Mouse (Mus musculus) embryonic facial prominence, embryonic 14.5 days (tissue): ENCODE measurements around the gene Gm973. TPM values are rescaled to one million over a fixed set of nuclear protein-coding genes. Genes with fewer than 3 reads are reported as not detected.
A peak's percentile ranks its signal among the peaks of the same experiment; 100 is the strongest.

Experiments
- ATAC-seq: fragments of 200-750 bp; cut with Nextera tagmentation; 2 replicates; pipeline ENCODE4 v1.8.0; 2017; ENCODE audit warnings: low read depth, moderate number of reproducible peaks, moderate TSS enrichment
- DNase-seq: peaks from one replicate; pipeline ENCODE4 v3.0.0-alpha.2; 2015; ENCODE audit warnings: low spot score
- H3K27ac ChIP-seq: fragments of 300-500 bp; sonication (generic); replicated peaks from 2 replicates; pipeline ENCODE4 v1.5.1; 2014; ENCODE audit warnings: low read depth, mild to moderate bottlenecking, low read length, moderate library complexity
- H3K27me3 ChIP-seq: fragments of 300-500 bp; sonication (generic); replicated peaks from 2 replicates; pipeline ENCODE4 v1.6.1; 2014; ENCODE audit warnings: low read length; ENCODE audit not compliant: control insufficient read depth, insufficient read depth
- H3K36me3 ChIP-seq: fragments of 300-500 bp; sonication (generic); 2 replicates; pipeline ENCODE4 v1.6.1; 2014; ENCODE audit warnings: low read length, mixed read lengths; ENCODE audit not compliant: control insufficient read depth, insufficient read depth
- H3K4me1 ChIP-seq: fragments of 300-500 bp; sonication (generic); 2 replicates; pipeline ENCODE4 v1.6.1; 2014; ENCODE audit warnings: antibody characterized with exemption, low read length; ENCODE audit not compliant: control insufficient read depth, insufficient read depth
- H3K4me2 ChIP-seq: fragments of 300-500 bp; sonication (generic); 2 replicates; pipeline ENCODE4 v1.6.1; 2014; ENCODE audit warnings: low read depth, mild to moderate bottlenecking, low read length, moderate library complexity, mixed read lengths
- H3K4me3 ChIP-seq: fragments of 300-500 bp; sonication (generic); 2 replicates; pipeline ENCODE4 v1.5.1; 2014; ENCODE audit warnings: low read depth, mild to moderate bottlenecking, low read length
- H3K9ac ChIP-seq: fragments of 300-500 bp; sonication (generic); 2 replicates; pipeline ENCODE4 v1.6.1; 2014; ENCODE audit warnings: low read depth, mild to moderate bottlenecking, low read length, moderate library complexity, mixed read lengths
- H3K9me3 ChIP-seq: fragments of 300-500 bp; sonication (generic); 2 replicates; pipeline ENCODE4 v1.6.1; 2016; ENCODE audit warnings: low read length; ENCODE audit not compliant: control insufficient read depth
- WGBS: fragments of 180-500 bp; shearing (Covaris S2); extraction: QIAGEN DNeasy Blood & Tissue Kit; methylation state at CpG from one replicate; pipeline ENCODE4 v1.1.7; 2014; 5-methylcytosine and 5-hydroxymethylcytosine counted together
- polyA plus RNA-seq: library from polyadenylated mRNA; unstranded; fragments of >200 nt; fragmentation: Nextera tagmentation; extraction: Ambion mirVana; gene quantifications from 2 replicates; pipeline ENCODE4 v1.2.1, GENCODE M21; 2014

Gm973 gene
- polyA plus RNA-seq, 1 experiment from 2014 or later, result 5.9 TPM

DNA sequence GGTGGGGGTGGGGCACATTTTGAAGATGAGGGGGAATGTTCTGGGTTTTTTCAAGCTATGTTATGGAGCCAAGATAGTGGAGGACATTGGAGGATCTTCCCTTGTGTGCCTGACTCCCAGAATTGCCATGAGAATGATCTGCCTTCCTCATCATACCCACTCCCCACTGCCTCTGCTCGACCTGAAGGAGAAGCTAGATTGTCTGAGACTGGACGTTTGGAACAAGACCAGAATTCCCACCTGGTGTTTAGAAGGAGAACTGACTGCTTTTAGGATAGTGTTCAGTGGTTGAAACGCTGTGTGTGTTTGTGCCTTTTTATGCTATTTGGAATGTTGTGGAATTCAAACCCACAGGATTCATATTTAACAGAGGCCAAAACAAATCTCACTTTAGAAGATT is 8.7 kb downstream of the Gm973 start:
- Histone ChIP-seq H3K9me3 (no peaks in the 10 kb centered on the region), H3K36me3 (no peaks in the 10 kb centered on the region), H3K4me3 (no peak overlapping the region), H3K27ac (peak overlapping the region; percentile 39; the same call in 1 of the 2 replicates), H3K4me2 (no peak overlapping the region), H3K27me3 (no peaks in the 10 kb centered on the region), H3K9ac (no peak overlapping the region), H3K4me1 (peaks cover 14% of the 10 kb centered on the region)
- ATAC-seq, result no peak
- 43% methylated on average over 3 of the region's 3 CpGs for WGBS
- DNase-seq, result no peak

GRCm38 (mm10) chr1:59527219-59527618 is 11.2 kb downstream of the Gm973 start:
- Histone ChIP-seq H3K36me3 (no peaks in the 10 kb centered on the region), H3K4me3 (no peak overlapping the region), H3K27ac (no peak overlapping the region), H3K9me3 (no peaks in the 10 kb centered on the region), H3K9ac (no peak overlapping the region), H3K4me2 (no peak overlapping the region), H3K27me3 (no peaks in the 10 kb centered on the region), H3K4me1 (no peaks in the 10 kb centered on the region)
- WGBS, result 71% methylated on average over 6 of the region's 6 CpGs
- DNase-seq (no peak), ATAC-seq (peak; percentile 33; the same call in 1 of the 2 replicates)

DNA sequence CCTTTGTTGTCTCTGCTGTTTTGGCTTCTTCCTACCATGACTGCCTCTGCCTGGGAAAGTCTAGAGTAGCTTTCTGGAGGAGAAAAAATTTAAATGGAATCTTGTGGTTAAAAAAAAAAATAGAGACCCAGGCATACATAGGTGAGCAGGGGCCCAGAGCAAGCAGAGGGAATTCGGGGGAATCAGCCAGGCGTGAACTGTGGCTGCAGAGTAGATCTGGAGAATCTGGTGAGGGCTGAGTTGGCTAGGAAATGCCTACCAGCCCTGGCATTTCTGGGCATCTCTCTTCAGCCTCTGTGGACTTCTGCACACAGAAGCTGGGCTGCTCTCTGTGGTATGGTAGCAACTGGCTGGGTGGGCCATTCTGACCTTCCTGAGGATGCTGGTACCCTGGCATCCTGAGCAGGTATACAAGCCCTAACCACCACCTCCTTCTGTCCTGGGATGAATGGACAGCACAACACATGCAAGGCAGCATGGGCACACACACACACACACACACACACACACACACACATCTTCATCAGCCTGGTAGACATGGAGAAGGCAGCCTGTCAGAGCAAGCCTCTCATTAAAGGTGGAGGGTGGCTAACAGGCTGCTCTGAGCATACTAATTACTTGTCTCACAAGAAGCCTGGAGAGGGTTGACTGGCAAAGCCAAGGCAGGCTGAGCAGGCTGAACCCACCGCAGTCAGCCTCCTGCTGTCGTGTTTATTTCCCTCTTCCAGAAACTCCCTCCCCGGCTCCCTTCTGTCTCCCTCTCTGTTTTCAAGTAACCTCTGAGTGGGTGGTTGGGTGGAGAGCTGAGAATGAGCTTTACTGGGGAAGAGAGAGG is 19.1 kb downstream of the Gm973 start:
- Histone ChIP-seq H3K4me3 (no peak overlapping the region), H3K9ac (no peak overlapping the region), H3K27me3 (no peaks in the 10 kb centered on the region), H3K4me1 (0 out of 2 replicates have a peak, but pooled peaks cover 7% of the 10 kb centered on the region), H3K9me3 (no peaks in the 10 kb centered on the region), H3K27ac (peak overlapping the region; percentile 35; the same call in 1 of the 2 replicates), H3K4me2 (no peak overlapping the region), H3K36me3 (no peaks in the 10 kb centered on the region)
- DNase-seq (peak; percentile 77), ATAC-seq (peak; percentile 84)
- WGBS, result 16% methylated on average over 5 of the region's 5 CpGs

DNA sequence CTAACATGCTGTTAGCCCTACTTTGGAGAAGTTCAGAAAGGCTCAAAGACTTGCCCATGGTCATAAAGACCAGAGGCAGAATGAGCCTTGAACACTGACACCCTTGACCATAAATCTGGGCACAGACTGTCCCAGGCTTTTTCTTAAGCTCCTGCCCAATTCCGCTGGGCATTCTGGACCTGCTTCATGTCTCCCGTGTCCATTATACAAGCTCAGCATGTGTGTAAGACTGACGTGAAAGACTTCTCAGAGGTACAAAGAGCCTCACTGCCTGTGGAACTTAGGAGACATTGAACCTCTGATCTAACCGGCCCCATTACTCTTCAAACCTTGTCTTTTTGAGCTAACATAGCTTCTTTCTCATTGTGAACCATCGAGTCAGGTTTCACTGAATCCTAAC is 22.3 kb downstream of the Gm973 start:
- Histone ChIP-seq H3K4me1 (0 out of 2 replicates have a peak, but pooled peaks cover 7% of the 10 kb centered on the region), H3K27ac (no peak overlapping the region), H3K36me3 (no peaks in the 10 kb centered on the region), H3K9ac (no peak overlapping the region), H3K4me3 (no peak overlapping the region), H3K4me2 (no peak overlapping the region), H3K9me3 (no peaks in the 10 kb centered on the region), H3K27me3 (no peaks in the 10 kb centered on the region)
- WGBS, result 87% methylated on average over 5 of the region's 5 CpGs
- DNase-seq (no peak), ATAC-seq (no peak)

DNA sequence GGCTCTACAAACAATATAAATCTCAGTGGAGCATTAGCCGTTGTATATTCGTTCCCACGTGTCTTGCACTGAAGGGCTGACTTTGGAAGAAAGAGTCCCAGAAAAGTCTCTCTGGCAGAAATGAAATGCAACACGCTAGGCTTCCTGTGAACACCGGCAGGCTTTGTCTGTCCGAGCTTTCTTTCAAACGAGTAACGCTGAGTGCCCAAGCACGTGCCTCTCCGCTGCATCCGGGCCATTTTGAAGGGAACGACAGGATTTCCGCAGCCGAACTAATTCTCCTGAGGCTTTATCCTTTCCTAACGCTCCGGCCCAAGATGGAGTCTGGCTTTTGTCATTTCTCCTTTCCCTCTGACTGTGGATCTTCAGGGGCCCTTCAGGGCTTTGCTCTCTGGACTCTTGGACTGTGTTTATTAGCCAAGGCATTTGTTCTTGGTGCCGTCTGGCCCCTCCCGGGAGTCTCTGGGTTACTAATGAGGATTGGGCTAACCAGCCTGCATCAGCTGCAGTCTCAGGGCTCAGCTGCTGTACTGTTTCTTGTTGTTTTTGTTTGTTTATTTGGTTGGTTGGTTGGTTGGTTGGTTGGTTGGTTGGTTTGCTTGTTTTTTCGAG is 24.6 kb downstream of the Gm973 start:
- H3K36me3 ChIP-seq, result no peaks in the 10 kb centered on the region
- H3K9me3 ChIP-seq, result no peaks in the 10 kb centered on the region
- no peak overlapping the region for H3K27ac ChIP-seq
- DNase-seq (no peak), ATAC-seq (no peak)
- no peaks in the 10 kb centered on the region for H3K27me3 ChIP-seq
- H3K4me1 ChIP-seq, result 0 out of 2 replicates have a peak, but pooled peaks cover 11% of the 10 kb centered on the region
- no peak overlapping the region for H3K4me3 ChIP-seq
- 77% methylated on average over 19 of the region's 19 CpGs for WGBS
- no peak overlapping the region for H3K9ac ChIP-seq
- H3K4me2 ChIP-seq, result no peak overlapping the region

DNA sequence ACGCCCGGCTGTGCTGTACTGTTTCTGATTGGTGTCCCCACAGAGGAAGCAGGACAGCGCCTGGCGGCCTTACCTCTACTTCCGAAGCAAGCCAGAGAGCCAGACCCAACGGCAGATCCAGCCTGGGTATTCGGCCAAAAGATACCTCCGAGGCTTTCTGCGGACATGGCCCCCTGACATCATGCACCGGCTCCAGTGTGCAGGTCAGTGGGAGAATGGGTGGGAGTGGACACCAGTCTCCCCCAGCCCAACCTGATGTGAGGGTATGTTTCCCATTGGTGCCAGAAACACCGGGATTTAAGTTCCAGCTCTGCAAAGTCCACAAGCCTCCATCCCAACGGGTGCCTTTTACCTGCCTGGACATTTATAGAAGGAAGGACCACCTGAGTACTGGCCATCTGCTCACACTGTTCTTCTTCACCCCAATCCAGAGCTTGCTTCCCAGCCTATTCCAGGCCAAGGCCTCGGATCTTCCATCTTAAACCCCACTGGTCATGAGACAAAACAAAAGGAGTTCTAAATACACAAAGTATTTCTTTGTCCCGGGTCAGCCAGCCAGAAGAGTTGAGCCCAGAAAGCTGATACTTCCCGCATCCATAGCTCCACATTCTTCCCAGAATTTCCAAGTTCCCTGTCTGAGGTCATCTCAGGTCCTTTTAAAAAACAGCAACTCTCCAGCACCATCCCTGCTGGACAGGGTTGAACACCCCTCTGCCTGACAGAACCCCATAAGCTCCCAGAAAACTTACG is 25.4 kb downstream of the Gm973 start:
- Histone ChIP-seq H3K4me1 (0 out of 2 replicates have a peak, but pooled peaks cover 5% of the 10 kb centered on the region), H3K36me3 (no peaks in the 10 kb centered on the region), H3K27me3 (no peaks in the 10 kb centered on the region), H3K4me2 (no peak overlapping the region), H3K4me3 (no peak overlapping the region), H3K27ac (no peak overlapping the region), H3K9ac (no peak overlapping the region), H3K9me3 (no peaks in the 10 kb centered on the region)
- WGBS, result 81% methylated on average over 16 of the region's 16 CpGs
- no peak for DNase-seq
- ATAC-seq, result 0 out of 2 replicates have a peak, but pooled peaks have one; percentile 9

DNA sequence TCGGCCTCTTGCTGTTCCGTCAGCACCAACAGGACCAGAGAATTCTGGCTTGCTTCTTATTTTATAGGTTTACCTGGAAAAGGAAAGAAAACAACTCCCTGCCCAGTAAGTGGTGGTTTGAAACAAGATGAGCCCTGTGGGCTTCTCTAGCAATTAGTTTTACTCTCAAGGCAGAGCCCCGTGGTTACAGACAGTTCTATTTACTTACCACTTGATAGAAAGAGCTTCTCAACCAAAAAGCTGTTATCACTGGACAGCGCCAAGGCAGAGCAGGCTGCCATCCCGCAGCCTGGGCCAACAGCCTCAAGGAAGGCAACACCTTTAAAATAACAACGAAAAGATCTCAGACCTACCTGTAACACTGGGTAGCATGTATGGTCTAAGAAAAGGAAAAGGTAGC is 26.2 kb downstream of the Gm973 start:
- no peak overlapping the region for H3K4me2 ChIP-seq
- no peak overlapping the region for H3K27ac ChIP-seq
- ATAC-seq (no peak), DNase-seq (no peak)
- H3K9ac ChIP-seq, result no peak overlapping the region
- 54% methylated on average over 6 of the region's 6 CpGs for WGBS
- no peak overlapping the region for H3K4me3 ChIP-seq
- no peaks in the 10 kb centered on the region for H3K27me3 ChIP-seq
- no peaks in the 10 kb centered on the region for H3K9me3 ChIP-seq
- H3K4me1 ChIP-seq, result 0 out of 2 replicates have a peak, but pooled peaks cover 3% of the 10 kb centered on the region
- no peaks in the 10 kb centered on the region for H3K36me3 ChIP-seq

DNA sequence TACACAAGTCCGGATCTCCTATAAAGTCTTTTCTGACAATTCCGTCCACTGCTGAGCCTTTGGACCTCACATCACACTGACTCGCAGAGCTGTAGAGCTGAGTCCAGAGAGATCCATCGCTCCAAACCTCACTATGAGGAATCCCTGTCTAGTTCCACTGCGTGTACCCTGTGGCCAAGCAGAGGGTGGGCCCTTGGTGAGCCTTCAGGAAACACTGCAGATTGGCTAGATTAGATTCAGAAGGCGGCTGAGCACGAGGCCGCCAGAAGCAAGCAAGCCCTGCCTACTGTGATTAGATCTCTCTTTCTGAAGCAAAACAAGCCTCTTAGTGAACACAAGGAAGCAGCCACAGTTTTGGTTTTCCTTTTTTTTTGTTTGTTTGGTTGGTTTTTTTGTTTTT is 27.8 kb downstream of the Gm973 start:
- Histone ChIP-seq H3K4me2 (no peak overlapping the region), H3K4me3 (no peak overlapping the region), H3K27ac (no peak overlapping the region), H3K27me3 (no peaks in the 10 kb centered on the region), H3K4me1 (0 out of 2 replicates have a peak, but pooled peaks cover 3% of the 10 kb centered on the region), H3K9me3 (no peaks in the 10 kb centered on the region), H3K9ac (no peak overlapping the region), H3K36me3 (no peaks in the 10 kb centered on the region)
- WGBS, result 59% methylated on average over 8 of the region's 8 CpGs
- no peak for DNase-seq
- ATAC-seq, result no peak
